Mouse (Mus musculus) frontal cortex, postnatal 10 days (tissue): ENCODE measurements at regions not wholly inside any gene's neighbourhood (a gene's known extent, or its start where the extent isn't known, plus 50 kb on each side); places are given as distances from the start of the nearest gene placed in this dataset.

ENCODE experiments used
- DNase-seq, 2 experiments: peaks; one replicate each; pipeline ENCODE4 v3.0.0; 2022; ENCODE audit warnings: low spot score in 2 of 2, mixed read lengths in 1 of 2

- no peak for DNase-seq
These were observed 987.8 kb downstream of the Pcdh7 start for GRCm38 (mm10) chr5:58705561-58705960.

GRCm38 (mm10) chr5:58712381-58712780 is 994.6 kb downstream of the Pcdh7 start:
- no peak for DNase-seq

- DNase-seq, result no peak
These were observed 1015.6 kb downstream of the Pcdh7 start for GRCm38 (mm10) chr5:58733366-58733765.

GRCm38 (mm10) chr5:58733961-58734360 is 1016.2 kb downstream of the Pcdh7 start:
- no peak for DNase-seq

- peak; percentile 11 to 46 for DNase-seq
These were observed 1018.8 kb downstream of the Pcdh7 start for GRCm38 (mm10) chr5:58736610-58737009.

GRCm38 (mm10) chr5:58737264-58737883 is 1019.6 kb downstream of the Pcdh7 start:
- DNase-seq, result no peak

GRCm38 (mm10) chr5:58738041-58738440 is 1020.3 kb downstream of the Pcdh7 start:
- DNase-seq, result no peak

- DNase-seq, result no peak
These were observed 1023.0 kb downstream of the Pcdh7 start for GRCm38 (mm10) chr5:58740759-58741158.

GRCm38 (mm10) chr5:58747684-58748083 is 1029.9 kb downstream of the Pcdh7 start:
- DNase-seq, result no peak

- DNase-seq, result no peak
These were observed 1034.0 kb downstream of the Pcdh7 start for GRCm38 (mm10) chr5:58751777-58752176.
